Mouse (Mus musculus): Measurements from ENCODE around the gene Slc34a3.

DNA sequence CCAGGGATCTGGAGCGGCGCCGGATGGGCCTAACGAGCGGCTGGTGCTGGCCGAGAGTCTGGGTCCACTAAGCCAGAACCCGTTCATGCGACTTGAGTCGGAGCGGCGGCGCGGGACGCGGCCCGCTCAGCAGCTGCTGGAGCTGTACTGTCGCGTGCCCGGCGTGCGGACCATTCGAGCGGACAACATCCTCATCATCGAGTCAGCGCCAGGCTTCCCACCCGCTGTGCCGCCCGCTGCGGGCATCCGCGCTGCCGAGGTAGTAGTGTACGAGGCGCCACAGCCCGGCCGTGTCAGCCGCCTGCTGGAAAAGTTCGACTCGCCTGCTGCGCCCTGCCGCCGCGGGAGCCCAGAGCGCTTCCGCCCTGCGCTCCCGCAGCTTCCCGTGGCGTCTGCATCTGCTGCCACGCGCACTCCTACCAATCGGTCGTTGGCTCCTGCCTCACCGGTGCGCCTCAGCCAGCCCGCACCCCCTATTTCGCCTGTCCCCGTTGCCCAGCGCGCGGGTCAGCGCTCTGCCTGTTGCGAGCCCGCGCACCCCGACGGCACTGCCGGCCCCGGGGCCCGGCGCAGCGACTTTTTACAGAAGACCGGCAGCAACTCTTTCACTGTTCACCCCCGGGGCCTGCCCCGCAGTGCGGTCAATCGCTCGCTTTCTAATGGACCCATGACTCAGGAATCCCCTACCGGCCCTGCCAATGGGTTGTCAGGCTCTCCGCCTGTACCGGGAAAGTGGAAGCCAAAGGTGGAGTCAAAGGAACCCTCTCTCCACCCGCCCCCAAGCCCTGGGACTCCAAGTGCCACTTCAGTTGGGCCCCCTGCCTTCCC lies 28.8 kb upstream of the Slc34a3 start:
- TF ChIP-seq CTCF (IDR thresholded peaks at IDR 0.05; ENCODE audit: extremely low read depth, insufficient read depth, insufficient read length, insufficient replicate concordance) (no peak), POLR2A (IDR thresholded peaks at IDR 0.05; ENCODE audit: low read depth, low read length) (no peak)
